Mouse (Mus musculus) testis, adult 2 months (tissue): Measurements from ENCODE around the gene Mospd3.

Experiments used
- CTCF ChIP-seq: fragments of 200-500 bp; IDR thresholded peaks from 2 replicates; pipeline ENCODE4 v1.5.1; 2012; ENCODE audit warnings: low read depth, mild to moderate bottlenecking, inconsistent platforms, low read length, moderate library complexity; ENCODE audit not compliant: control insufficient read depth, insufficient read depth, insufficient replicate concordance
- POLR2A ChIP-seq: fragments of 200-500 bp; IDR thresholded peaks from 2 replicates; pipeline ENCODE4 v1.6.1; 2012; ENCODE audit warnings: low read depth, mild to moderate bottlenecking, inconsistent platforms, low read length, moderate library complexity; ENCODE audit not compliant: control insufficient read depth

- TF ChIP-seq POLR2A (no peak), CTCF (no peak)
Measured at GRCm38 (mm10) chr5:137649669-137650571, 49.1 kb upstream of the Mospd3 start.
